Mouse (Mus musculus): ENCODE measurements at regions not wholly inside any gene's neighbourhood (a gene's known extent, or its start where the extent isn't known, plus 50 kb on each side); places are given as distances from the start of the nearest gene placed in this dataset.
"Not testable (repeated sequence)": the region's sequence is repeated elsewhere in the genome, so short reads cannot be mapped to it uniquely, and the experiment has no call there.

DNA sequence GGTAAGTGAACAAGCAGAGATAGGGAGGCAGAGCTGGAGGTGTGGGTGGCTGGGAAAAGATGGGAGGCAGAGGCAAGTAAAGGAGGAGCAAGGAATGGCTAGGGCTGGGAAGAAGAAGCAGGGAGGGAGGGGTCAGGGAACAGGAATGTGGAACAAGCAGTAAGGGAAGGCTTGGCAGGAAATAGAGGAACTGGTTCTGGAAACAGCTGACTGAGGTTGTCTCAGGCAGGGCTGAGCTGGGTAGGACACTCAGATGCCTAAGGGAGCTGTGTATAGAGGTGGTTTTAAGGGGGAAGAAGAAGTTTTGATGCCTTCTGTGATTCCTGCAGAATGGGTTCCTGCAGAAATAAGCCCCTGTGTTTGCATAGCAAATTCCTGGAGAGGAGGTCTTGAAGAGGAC lies 92.7 kb downstream of the Nucb2 start:
- no peak for DNase-seq (ENCODE audit: low read depth, low spot score)

DNA sequence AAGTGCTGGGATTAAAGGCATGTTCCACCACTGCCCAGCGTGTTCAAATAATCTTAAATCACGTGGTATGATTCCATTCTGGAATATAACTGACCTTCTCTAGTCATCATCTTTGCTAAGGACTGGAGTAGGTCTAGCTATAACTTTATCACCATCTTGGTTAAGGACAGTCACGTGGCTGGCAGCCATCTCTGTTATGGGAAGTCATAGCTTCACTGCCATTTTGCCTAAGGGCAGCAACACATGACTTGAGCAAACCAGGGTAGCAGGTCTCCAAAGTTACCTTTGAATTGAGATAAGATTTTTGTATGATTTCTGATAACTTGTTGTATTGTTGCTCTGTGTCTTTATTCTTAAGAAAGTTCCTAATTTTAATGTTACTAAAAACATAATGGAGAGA lies 96.2 kb downstream of the Nucb2 start:
- no peak for DNase-seq (ENCODE audit: low read depth, low spot score)

DNA sequence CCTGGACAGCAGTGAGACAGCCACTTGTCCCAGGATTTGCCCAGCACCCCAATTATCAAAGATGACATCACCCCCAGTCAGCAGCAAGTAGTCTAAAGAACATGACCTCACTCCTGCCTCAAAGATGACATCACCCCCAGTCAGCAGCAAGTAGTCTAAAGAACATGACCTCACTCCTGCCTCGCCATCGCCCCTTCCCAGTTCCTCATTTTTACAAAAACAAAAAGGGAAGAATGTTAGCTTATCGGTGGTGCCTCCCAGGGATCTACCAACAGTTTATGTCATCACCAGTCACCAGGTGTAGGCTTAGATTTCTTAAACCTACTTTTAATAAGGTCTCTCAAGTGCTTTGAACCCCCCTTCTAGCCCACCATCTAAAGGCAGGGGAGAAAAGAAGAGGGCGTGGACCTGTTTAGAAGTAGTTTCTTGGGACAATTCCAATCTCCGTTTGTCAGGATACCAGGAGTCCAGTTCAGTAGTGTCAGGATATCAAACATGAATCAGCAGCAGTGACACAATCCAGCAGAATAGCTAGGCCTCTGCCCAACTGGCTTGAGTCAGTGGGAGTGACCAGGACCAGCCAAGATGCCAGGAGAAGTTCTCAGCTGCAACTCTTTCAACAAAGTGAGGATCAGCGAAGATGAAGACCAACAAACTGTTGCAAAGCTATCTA lies 99.1 kb downstream of the Nucb2 start:
- DNase-seq (ENCODE audit: low read depth, low spot score), result no peak

DNA sequence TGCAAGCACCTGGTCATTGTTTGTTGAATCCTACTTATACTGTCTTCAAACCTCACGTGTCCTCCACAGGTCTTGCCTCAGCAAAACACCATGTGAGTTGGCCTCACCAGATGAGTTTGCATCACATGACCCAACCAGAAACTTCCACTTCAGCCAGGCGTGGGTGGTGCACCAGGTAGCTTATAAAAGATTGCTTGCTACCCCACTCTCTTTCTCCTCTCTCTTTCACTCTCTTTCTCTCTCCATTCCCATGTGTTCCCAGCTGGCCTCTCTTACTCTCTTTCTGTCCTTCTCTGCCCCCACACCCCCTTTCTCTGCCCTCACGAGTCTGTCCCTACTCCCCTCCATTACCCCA lies 99.6 kb downstream of the Nucb2 start:
- no peak for DNase-seq (ENCODE audit: low read depth, low spot score)

DNA sequence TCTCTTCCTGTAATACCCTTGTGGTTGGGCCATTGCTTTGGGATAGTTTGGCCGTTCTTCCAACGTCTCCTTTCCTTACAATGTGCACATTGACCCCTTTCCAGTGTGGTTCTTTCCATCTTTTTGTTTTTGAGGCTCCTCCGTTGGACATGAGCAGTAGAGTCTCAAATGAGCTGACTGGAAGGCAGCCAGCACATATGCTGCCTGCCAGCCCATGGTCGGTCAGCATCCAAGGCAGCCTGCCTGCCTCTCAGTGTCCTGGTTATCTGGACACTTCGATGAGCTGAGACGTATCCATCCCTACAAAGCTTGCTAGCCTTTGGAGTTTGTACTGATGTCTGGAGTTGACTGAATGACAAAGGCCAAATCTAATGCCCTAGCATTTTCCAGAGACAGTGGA lies 102.1 kb downstream of the Nucb2 start:
- no peak for DNase-seq (ENCODE audit: low read depth, low spot score)

DNA sequence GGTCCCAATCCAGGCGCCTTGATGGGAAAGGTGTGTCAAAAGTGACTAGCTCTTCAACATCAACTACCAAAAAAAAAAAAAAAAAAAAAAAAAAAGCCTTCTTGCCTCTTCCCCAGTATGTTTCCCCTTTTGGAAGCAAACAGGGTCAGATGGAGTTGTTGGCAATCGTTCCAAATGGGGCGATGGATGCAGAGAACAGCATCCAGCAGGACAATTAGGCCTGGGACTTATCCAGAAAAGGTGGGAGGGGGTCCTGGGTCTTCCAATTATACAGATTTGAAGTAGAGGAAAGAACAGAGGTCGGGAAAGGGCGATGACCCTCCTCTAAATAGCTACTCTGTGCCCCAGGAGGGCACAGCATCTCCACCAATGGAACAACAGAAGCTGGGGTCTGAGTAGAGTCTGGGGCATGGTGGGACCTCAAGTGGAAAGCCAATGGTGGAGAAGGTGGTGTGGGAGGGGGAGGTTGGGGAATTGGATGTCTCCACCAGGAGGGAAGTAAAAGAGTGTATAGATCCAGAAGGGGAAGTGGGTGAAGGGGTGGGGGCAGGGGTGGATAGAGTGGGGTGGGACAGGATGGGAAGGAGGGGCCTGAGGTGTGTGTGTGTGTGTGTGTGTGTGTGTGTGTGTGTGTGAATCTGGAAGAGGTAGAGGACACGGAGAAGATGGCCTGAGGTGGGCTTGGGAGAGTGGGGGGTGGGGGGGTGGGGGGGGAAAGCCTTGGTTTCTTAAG lies 102.7 kb downstream of the Nucb2 start:
- DNase-seq (ENCODE audit: low read depth, low spot score), result no peak

DNA sequence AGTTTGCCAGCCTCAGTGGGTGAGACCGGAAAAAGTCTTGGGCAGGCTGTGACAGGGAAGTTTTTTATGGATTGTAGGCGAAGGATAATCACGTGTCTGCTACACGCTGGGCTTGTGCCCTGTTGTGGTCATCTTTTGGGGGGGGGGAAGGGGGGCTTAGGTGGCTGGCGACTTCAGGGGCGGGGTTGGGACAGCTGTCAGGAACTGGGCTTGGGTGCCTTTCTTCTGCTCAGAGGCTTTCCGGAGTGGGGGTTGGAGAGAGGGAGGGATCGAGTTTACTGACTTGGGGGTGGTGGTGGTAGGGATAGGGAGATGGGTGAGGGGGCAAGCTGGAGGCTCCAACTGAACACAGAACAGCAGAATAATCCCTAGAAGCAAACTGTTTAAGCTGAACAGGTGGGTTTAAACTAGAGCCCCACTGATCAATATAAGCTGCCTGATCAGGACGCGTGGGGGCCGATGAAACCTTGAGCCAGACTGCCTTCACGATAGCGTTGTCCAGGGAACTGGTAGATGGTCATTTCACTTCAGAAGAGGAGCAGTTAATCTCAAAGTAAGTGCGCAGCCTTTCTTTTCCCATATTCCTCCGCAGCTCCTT lies 103.6 kb downstream of the Nucb2 start:
- DNase-seq (ENCODE audit: low read depth, low spot score), result no peak

DNA sequence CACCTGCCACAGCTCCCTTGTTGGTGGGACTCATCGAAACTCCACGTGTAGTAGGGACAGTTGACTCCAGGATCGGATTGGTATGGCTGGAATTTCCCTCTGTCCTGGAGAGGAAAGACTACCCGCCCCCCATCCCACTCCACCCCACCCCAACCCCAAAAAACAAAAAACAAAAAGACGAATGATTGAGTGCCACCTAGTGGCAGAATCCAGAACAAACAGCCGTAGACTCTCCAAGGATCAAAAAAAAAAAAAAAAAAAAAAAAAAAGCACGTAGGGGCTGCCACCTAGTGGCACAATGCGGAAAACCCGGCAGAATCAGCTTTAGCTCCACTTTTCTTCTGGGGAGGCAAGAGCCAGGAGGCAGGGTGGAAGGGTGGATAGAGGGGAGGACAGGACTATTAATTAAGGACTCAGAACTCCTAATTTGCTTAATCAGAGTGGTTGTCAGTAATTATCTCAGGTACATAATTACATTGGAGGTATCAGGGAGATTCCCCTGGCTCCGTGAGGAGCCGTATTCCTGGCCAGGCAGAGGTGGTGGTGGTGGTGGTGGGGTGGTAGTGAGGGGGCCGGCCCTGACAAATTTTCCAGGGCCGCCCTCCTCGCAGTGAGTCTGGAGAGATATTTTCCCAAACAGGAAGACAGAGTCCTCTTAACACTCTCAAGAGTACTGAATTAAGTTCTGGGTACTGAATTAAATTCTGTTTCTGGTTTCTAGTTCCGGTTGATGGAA lies 104.3 kb downstream of the Nucb2 start:
- peak; percentile 80 for DNase-seq (ENCODE audit: low read depth, low spot score)

DNA sequence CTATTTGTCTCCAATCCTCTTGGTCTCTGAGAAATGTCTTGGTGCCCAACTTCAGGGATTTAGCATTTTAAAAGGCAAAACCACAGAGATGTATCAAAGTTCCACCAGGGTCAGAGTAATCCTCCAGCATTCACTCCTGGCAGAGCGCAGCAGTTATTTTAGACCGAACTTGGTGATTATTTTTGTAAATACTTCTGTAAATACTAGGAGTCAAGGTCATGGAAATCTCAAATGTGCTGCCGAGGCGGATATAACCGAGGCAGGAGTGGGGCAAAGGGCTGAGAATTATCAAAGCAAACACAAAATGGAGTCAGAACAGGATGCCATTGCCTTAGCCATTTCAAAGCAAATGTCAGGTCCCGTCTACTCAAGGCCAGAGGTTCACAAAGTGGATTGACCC lies 105.2 kb downstream of the Nucb2 start:
- no peak for DNase-seq (ENCODE audit: low read depth, low spot score)

DNA sequence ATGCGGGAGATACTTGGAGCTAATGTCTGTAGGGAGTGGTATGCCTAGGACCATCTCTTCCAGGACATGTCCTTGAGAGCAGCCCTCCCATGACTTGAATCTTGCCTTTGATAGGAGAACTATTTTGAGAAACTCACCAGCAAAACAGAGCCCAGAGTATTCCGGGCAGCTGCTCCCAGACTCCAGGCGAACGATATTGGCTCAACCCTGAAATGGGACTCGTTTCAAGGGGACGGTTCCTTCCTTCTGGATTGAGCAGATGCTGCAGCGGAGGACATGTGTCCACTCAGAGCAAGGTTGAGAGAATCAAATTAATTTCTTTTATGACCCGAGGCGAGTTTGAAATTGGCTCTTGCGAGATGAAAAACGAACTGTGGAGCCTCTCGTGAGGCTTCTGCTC lies 105.7 kb downstream of the Nucb2 start:
- DNase-seq (ENCODE audit: low read depth, low spot score), result no peak

DNA sequence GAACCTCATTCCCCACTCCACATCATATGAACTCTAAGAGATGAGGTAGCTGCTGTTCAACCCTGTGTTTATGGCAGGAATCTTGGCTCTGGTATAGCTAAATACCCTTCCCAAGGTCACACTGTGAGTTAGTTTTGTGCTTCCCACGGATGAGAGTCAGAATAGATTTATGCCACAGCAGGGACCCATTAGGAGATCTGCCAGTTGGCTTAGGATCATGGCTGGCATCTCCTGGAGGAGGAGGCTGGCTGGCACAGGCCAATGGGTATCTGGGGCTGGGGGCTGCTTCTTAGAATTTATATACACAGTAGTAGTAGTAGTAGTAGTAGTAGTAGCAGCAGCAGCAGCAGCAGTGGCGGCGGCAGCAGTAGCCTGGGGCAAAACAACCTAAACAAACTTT lies 111.8 kb downstream of the Nucb2 start:
- DNase-seq (ENCODE audit: low read depth, low spot score), result no peak

DNA sequence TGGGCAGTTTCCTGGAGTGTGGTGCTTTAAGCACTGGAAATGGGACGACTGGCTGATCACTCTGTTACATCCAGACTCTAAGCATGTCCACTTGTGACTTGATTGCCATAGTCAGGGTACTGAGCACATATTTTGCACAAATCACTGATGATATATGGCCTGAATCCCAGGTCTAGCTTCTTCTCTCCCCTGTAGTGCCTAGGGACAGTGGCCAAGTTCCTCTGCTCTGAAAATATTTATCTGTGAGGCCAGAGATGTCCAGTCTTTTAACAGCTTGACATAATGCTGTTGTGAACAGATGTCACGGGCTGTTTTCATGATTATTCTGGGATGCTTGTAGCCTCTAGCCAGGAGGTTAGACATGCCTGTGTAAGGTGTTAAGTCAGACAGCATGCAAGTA lies 115.5 kb downstream of the Nucb2 start:
- DNase-seq (ENCODE audit: low read depth, low spot score), result no peak

DNA sequence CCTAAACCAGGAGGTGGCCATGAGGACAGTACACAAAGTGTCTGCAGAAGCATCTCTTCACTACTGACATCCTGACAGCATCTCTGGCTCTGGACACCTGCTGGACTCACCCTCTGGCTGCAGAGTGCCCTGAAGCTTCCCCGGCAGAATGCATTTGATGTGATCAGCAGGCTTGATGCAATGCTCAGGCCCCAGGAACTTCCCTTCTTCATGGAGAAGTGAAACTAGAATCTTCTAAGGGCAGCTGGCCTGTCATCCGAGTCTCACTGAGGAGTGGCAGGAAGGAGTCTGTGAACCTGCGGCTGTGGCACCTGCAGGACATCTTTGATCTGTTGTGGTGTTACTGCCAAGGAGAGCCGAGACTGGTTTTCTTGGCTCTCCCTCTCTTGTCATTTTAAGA lies 116.2 kb downstream of the Nucb2 start:
- peak; percentile 91 for DNase-seq (ENCODE audit: low read depth, low spot score)

DNA sequence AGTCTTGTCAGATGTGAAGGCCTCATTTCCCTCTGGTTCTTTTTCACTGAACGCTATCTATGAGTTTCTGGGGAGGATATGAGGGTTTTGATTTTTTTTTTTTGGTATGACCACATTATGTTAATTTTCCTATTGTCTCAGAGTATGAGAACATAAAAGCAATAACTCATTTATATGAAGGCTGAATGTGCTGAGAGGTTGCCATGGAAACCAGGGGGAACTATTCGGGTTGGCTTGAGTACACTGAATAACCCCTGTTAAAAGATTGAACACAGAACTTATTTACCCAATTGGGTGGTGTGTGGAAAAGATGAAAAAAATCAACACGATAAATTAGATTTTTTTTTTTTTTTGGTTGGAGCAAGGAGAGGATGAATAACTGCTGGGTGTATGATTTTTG lies 129.0 kb downstream of the Nucb2 start:
- no peak for DNase-seq (ENCODE audit: low read depth, low spot score)

DNA sequence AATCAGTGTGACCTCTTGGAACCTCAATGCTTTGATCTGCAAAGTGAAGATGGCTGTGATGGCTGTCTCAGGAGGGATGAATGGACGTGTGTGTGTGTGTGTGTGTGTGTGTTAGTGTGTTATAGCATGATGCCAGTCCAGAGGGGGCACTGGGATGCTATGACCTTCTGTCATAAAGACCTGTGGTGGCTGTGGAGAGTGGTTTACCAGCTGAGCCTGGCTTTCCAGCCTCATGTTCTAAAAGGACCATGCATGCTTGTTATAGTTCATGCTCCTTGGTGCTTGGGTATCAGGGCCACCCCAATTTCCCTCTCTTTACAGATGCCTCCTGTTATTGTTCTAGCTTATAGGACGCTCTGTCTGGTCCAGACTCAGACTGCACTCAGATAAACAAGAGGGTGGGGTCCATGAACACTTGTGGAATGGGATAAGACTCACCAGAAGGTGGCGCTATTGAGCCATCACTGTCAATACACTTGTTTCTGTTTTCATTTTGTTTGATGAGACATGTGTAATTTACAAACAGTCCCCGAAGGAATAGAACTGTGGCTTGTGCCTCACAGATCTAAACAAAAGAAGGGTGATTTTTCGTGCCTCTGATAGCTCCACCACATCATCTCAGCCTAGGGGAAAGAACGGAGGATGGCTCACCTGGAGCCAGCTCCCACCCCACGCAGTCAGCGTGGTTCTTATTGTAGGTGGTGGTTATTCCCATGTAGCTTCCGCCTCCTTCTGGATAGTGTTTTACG lies 140.9 kb downstream of the Nucb2 start:
- peak; percentile 72 for DNase-seq (ENCODE audit: low read depth, low spot score)

DNA sequence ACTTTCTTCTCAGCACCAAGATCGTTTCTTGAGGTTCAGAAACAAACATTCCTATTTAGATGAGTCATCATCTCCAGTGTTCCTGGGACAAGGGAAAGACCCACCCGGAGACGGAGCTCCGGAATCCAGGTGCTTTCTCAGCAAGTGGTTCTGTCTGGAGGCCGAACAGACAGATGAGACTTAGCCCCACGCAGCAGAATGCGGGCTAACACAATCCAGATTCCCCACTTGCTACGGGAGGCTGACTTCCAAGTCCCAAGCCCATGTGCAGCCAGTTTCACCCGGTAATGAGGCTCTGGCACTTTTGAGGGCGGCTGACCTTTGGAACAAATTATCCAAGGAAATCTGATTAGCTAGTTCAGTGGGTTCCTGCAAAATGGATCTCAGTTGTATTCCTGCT lies 150.3 kb downstream of the Nucb2 start:
- no peak for DNase-seq (ENCODE audit: low read depth, low spot score)

DNA sequence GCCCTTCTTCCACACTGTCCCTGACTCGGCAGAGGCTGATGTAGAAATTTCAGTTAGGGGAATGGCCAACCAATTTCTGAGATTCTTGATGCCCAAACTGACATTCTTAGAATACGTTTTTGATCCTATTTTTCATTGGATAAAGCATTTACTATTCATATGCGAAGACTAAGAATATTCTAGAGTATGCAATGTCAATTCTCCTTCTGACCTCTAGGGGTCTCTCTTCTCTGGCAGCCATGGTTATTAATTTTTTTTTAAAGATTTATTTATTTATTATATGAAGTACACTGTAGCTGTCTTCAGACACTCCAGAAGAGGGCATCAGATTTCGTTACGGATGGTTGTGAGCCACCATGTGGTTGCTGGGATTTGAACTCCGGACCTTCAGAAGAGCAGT lies 152.9 kb downstream of the Nucb2 start:
- not testable (repeated sequence) for DNase-seq (ENCODE audit: low read depth, low spot score)

DNA sequence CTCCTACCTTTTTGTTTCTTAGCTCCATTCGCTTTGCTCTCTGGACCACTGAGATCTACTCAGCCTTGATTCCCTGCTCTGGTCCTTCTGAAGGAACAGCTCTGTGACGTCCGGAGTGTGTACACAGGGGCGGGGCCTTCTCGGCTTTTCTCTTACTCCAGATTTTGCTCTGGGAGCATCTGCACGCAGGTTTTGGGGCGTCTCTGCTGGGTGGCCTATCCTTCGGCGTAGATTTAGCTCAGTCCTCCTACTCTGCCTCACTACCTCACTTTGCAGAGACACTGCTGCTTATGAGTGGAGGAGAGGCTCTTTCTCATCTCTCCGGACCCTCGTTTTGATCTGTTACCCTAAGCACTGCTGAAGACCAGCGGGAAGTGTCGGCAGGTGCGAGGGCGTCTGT lies 161.4 kb downstream of the Nucb2 start:
- DNase-seq (ENCODE audit: low read depth, low spot score), result no peak

DNA sequence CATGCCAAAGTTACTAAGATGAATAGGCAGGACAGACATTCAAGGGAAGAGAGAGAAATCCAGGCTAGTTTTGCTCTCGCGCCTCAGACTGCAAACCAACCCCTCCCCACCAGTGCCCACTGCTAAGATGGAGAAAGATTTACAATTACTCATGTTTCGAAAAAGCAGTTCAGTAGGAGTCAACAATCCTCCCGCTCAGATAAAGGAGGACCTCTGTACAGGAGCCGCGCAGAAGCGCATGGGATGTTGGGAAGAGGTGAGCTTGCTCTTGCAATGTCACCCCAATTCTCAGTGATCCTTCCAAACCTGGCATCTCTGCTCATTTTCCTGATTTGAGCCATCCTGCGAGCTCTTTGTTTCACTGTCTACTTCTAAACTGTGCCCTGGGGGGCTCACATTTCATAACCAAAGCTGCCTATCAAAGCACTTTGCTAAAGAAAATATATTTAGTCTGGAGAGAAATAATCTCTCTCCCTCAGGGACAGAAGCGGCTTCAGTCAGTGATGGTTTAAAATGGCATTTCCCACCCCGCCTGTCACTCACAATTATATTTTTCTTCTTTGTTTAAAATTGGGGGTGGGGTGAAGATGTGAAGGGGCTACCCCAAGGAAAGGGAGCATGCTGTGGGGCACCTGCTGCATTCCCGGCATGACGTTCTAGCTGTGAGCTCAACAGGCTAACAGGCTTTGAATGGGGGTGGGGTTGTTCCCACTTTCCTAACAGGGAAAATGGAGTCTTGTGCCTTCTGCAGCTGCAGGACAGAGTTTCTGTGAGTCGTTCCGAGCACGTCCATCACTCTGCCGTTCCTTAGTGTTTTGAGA lies 170.2 kb downstream of the Nucb2 start:
- DNase-seq (ENCODE audit: low read depth, low spot score), result no peak

DNA sequence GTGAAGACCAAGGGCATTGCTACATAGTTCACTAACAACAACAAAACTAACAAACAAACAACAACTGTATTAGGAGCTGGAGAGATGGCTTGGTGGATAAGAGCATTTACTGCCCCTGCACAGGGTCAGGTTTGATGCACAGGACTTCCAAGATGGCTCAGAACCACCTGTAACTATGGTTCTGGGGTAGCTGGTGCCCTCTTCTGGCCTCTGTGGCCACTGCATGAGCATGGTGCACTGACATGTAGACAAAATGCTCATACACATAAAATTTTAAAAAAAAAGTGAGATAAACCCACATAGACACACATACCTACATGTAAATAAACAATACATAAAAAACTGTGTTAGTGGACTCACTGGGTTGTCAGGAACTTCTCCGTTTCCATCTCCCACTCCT lies 172.5 kb downstream of the Nucb2 start:
- DNase-seq (ENCODE audit: low read depth, low spot score), result peak; percentile 21

DNA sequence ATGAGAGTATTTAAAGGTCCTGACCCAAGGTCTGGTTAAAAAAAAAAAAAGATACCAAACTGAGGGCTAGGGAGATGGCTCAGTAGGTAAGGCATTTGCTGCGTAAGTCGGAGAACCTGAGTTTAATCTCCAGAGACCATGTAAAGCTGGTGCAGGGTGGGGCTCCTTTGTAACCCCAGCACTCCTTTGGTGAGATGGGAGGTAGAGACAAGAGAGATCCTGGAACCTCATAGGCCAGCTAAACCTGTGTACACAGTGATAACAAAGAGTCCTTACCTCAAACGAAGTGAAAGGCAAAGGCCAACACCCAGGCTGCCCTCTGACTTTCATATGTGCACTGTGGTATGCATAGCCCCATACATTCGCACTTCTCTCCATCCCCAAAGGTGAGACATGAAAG lies 175.0 kb downstream of the Nucb2 start:
- DNase-seq (ENCODE audit: low read depth, low spot score), result no peak

All from A20 (cell line).